Mouse (Mus musculus) 3134 (cell line): ENCODE measurements at regions not wholly inside any gene's neighbourhood (a gene's known extent, or its start where the extent isn't known, plus 50 kb on each side); places are given as distances from the start of the nearest gene placed in this dataset.

ENCODE experiments used
- DNase-seq: peaks from one replicate; pipeline ENCODE4 v3.0.0-alpha.2; 2011; ENCODE audit warnings: low spot score; ENCODE audit not compliant: insufficient read length; ENCODE audit errors: extremely low read depth

GRCm38 (mm10) chr17:52448701-52449100 is 153.8 kb upstream of the Kcnh8 start:
- no peak for DNase-seq

- DNase-seq, result no peak
Observed at GRCm38 (mm10) chr17:52459303-52459996, 143.1 kb upstream of the Kcnh8 start.

GRCm38 (mm10) chr17:52459997-52460387 is 142.5 kb upstream of the Kcnh8 start:
- no peak for DNase-seq

GRCm38 (mm10) chr17:52461264-52461663 is 141.2 kb upstream of the Kcnh8 start:
- peak; percentile 1 for DNase-seq

GRCm38 (mm10) chr17:52461709-52462141 is 140.8 kb upstream of the Kcnh8 start:
- DNase-seq, result peak; percentile 1

GRCm38 (mm10) chr17:52462361-52462760 is 140.1 kb upstream of the Kcnh8 start:
- DNase-seq, result no peak

GRCm38 (mm10) chr17:52468464-52468863 is 134.0 kb upstream of the Kcnh8 start:
- DNase-seq, result no peak

GRCm38 (mm10) chr17:52479327-52480086 is 123.0 kb upstream of the Kcnh8 start:
- no peak for DNase-seq

- no peak for DNase-seq
Observed at GRCm38 (mm10) chr17:52480087-52480638, 122.3 kb upstream of the Kcnh8 start.

- DNase-seq, result no peak
Observed at GRCm38 (mm10) chr17:52506760-52507159, 95.7 kb upstream of the Kcnh8 start.

- no peak for DNase-seq
Observed at GRCm38 (mm10) chr17:52530260-52530659, 72.2 kb upstream of the Kcnh8 start.
